Mouse (Mus musculus): ENCODE results near the gene Sept4. TPM values are rescaled to one million over a fixed set of nuclear protein-coding genes. Genes with fewer than 3 reads are reported as not detected.
A peak's percentile ranks its signal among the peaks of the same experiment; 100 is the strongest.

Sept4 gene
- polyA plus RNA-seq (2017; shearing (Covaris generic)): 1 to 10 TPM in 2 of 3 experiments, under 1 TPM in 1; 0.28 to 1.9 (median 1.8) TPM

DNA sequence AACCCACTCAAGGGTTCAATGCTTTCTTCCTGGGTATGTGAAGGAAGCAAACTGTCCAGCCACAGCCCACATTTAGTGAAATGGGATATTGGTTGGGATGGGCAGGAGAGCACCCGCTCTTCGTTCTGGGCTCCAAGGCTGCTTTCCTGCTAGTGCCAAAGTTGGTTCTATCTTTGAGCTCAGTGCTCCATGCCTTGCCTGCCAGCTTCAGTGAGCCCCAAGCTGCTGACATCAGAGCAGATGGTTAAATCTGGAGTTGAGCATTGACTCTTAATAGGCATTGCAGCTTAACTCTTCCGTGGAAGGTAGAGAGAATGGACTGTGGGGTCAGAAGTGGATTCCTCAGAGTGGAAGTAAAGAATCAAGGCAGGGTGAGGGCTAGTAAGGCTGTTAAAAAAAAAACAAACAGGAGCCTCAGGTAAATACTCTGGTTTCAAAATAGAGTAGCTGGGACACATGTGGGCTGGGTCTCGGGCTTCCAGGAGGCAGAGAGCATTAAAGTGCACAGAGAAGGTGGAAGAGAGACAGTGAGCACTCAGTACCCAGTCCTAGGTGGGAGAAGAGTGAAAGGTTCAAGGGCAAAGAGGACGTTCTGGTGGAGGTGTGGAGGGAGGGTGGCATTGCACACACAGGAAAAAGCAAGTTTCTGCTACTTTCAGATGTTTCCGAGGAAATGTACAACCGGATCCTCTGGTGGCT, at the start of gene Sept4:
TSS of gene Sept4 (plus strand) at position 649 of the 699 bp plus-strand sequence.
- no peak for ATAC-seq

- ATAC-seq: peak; percentile 35
Measured at GRCm38 (mm10) chr11:87519260-87519659, 49.4 kb upstream of the Sept4 start.

DNA sequence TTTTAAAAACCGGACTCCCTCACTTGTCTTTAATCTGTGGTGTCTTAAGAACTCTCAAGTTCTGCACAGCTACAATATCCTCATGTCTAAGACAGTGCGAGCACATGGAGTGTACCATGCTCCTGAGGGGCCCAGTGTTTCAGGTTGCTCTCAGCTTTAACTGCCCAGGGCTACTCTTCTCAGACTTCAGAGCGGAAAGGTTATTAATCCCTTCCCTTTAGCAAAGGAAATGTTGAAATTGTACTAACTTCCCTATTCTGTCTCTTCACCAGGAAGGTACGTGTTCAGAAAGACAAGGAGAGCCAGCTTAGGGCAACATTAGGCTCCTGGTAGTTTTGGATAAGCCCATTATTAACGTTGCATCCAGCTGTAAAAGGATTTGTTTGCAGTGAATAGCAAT, 45.2 kb upstream of the Sept4 start:
- no peak for ATAC-seq

DNA sequence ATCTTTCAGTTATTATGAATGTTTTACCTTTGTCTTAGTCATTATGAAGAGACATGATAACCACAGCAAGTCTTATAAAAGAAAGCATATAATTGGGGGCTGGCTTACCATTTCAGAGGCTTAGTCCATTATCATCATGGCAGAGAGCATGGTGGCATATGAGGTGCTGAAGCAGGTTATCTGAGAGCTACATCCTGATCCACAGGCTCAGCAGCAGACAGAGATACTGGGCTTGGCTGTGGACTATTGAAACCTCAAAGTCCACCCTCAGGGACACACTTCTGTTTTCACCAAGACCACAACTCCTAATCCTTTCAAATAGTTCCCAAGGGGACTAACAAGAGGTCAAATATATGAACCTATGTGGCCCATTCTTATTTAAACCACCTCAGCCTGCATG, 44.7 kb upstream of the Sept4 start:
- no peak for ATAC-seq

DNA sequence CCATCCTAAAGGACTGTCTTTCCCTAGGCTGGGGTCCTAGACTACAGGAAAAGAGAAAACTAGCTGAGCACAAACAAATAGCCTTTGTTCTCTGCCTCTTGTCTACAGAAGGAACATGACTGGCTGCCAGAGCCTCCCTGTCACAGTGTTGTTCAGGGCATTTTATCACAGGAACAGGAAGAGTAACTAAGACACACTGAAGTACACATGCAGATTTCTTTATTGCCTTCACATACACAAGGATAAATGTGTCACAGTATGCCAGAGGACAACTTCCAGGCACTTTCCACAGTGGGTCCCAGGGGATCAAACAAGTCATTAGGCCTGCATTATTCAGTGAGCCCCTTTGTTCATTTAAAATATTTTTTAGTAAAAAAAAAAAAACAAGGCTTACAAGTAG, 43.9 kb upstream of the Sept4 start:
- ATAC-seq: no peak

DNA sequence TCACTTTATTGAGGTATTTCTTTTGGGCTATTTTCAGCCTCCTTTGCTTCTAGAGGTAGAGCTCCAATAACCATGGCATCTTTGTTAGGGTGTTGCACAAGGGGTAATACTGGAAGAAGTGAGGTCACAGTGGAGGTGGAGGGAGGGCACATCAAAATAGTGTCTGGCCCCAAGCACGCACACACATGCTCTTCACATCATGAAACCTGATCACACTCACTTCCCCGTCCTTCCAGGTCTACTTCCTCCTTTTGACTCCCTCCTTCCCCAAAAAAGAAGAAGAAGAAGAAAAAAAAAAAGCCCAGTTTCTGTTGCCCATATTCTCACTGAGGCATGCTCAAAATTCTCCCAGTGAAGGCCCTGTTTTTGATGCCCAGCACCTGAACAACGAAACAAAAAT, 41.3 kb upstream of the Sept4 start:
- ATAC-seq: no peak

DNA sequence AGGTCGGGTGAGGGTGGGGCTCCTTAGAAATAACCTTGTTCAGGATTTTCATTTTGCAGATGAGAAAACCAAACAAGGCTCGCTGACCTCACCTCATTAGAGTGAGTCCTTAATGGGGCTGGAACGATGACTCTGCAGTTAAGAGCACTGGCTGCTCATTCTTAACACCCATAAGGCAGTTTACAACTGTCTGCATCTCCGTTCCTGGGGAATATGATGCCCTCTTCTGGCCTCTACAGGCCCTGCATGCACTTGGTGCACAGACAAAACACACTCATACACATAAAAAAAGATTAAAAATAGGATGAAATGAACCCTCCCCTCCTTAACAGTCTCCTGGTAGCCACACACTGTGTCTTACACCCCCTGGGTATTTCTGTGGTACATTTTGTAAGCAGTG, 40.7 kb upstream of the Sept4 start:
- no peak for ATAC-seq

DNA sequence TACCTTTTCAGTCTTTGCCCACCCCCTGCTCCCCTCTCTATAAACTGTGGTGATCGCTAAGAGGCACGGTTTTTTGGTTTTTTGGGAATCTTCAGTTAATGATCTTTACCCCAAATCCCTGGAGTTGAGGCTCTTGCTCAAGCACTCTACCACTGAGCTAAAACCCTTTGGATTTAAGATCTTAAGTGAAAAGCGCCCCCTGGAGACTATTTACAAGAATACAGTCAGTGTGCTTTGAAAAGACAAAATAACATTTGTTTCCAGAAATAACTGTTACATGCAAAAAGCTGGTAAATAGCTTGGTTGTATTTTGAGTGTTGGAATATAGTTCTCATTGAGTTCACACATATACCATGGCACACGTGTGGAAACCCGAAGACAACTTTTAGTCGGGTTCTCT, 37.0 kb upstream of the Sept4 start:
- ATAC-seq: no peak

- no peak for ATAC-seq
Measured at GRCm38 (mm10) chr11:87542285-87542684, 26.4 kb upstream of the Sept4 start.

DNA sequence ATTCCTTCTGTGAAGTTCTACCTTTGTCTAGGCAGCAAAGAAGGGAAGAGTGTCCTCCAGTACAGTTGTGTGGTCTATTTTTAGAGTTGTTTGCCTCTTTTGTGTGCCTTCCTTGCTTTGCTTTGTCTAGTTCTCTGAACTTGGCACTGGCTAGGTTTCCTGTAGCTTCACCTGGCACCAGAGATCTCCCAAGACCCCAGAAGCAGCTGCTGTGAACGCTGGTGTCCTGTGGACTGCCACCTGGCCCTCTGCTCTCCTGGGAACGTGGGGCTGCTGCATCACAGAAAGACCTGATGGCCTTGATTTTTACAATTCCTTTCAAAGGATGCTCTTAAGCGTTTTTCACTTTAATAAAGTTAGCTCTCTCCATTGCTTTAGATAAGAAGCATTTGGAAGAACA, 25.8 kb upstream of the Sept4 start:
- ATAC-seq: no peak

DNA sequence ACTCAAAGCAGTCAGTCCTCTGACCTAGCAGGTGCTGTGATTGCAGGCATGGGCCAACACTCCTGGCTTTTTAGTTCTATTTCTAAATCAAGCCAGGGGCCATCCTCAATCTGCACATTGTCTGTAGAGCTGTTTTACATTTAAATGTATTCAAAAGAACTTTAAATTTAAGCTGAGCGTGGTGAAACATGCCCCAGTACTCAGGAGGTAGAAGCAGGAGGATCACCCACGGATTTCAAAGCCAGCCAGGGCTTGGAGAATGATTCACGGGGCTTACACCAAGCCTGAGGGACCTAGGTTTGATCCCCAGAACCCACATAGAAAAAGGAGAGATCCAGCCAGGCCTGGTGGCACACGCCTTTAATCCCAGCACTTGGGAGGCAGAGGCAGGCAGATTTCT, 15.4 kb upstream of the Sept4 start:
- no peak for ATAC-seq

DNA sequence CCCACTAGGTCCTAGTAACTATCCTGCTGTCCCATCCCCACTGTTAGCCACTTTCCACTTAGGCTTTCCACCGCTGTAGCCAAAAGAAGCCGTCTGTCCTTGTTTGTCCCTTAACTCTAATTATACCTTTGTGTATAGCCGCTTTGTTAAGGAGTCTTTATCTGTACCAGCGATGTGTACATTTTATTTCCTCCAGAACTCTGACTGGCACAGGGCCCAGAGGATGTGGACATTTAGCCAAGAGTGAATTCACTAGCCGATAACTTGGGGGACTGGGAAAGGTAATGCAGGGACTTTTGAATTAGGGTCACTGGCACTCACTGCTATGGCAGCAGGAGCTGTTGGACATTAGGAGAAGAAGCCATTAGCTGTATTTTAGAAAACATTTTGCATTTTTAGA, 14.3 kb upstream of the Sept4 start:
- ATAC-seq: no peak

DNA sequence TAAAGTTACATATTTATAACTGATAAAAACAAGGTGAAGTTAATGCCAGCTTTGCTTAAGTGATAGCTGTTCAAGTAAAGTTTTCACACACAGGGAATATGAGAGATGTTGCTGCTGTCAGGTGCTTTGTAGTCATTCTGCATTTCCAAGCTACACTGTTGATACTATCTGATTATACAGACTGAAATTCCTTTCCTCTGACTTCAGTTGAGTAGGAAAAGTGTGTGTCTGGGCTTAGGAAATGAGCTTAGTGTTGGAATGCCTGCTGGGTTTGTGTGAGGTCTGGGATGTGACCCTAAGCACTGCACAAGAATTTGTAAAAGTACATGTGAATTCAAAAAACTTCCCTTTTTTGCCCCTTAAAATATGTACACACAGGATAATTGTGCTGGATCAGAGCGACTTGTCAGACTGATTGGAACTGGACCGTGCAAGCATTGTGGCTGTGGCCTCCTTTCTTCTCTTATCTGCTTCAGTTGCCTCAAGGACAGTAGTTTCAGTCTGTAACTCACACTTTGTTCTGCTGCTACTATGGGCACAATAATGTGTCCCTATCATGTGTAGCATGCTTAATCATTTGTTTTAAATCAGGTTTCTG, 13.5 kb upstream of the Sept4 start:
- no peak for ATAC-seq

GRCm38 (mm10) chr11:87561208-87561607, 7.5 kb upstream of the Sept4 start:
- ATAC-seq: no peak

GRCm38 (mm10) chr11:87566501-87566900, 2.2 kb upstream of the Sept4 start, which contains the start of gene Gm11492:
Gene Gm11492 (plus strand): TSS chr11:87566653.
- ATAC-seq: no peak

GRCm38 (mm10) chr11:87570743-87571142, 2.0 kb downstream of the Sept4 start:
- ATAC-seq: no peak

GRCm38 (mm10) chr11:87571361-87571950, 2.8 kb downstream of the Sept4 start:
- ATAC-seq: no peak

DNA sequence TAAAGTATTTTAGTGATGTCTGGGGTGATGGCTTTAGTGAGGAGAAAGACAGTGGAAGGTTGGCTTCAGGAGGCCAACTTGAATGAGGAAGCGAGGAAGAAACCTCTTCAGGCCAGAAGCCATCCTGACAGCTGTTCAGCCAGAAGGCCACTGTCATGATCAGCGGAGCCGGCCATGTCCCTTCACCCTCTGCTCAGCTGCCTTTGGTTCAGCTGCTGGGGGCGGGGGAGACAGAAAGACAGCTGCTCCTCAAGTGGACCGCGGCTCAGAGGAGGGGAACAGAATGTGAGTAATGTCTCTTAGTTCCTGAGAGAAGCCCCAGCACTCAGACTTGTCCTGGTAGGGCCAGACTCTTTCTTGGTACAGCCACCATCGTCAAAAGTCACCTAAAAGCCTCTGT, 5.0 kb downstream of the Sept4 start:
- no peak for ATAC-seq

- no peak for ATAC-seq
Measured at GRCm38 (mm10) chr11:87574520-87575180, 5.9 kb downstream of the Sept4 start.

- no peak for ATAC-seq
Measured at GRCm38 (mm10) chr11:87577601-87578248, 9.0 kb downstream of the Sept4 start.

DNA sequence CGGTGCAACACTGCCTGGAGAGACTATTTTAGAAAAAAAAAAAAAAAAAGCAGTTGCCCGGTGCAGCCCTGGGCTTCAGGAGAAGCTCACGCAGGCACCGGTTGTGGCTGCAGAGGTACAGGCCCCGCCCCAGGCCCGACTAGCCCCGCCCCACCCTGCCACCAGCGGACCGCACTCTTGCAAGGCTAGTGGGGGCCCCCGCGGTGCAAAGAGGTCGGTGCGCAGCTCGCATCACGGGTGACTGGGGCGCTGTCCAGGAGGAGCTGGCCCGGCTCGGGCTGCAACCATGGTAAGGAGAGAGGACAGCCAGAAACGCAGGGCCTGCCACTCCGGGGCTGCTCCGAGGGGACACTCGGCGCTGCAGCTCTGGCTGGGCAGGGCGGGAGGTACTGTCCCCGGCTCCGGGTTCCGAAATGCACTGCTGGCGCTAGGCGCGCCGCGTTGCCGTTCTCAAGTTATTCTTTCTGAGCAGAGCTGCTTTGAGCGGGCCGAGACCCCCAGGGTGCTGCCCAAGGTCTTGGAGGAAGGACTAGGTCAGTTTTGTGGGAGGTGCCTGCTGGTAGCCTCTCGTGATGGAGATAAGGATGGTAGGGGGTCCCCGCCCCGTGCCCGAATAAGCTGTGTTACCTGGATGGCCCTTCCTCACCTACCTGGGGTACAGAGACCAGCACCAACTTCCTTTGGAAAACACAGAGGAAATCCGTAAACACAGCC, 9.7 kb downstream of the Sept4 start:
- peak; percentile 41 for ATAC-seq

- no peak for ATAC-seq
Measured at GRCm38 (mm10) chr11:87578963-87579601, 10.4 kb downstream of the Sept4 start.

Data from inflammation-experienced regulatory T-cells, adult 6 months (primary cell).